Mouse (Mus musculus): Measurements from ENCODE around the gene Hdgfl3. TPM values are rescaled to one million over a fixed set of nuclear protein-coding genes. Genes with fewer than 3 reads are reported as not detected.
A peak's percentile ranks its signal among the peaks of the same experiment; 100 is the strongest.

Gene Hdgfl3
- total and polyA plus RNA-seq, 3 experiments, result 0.26 TPM; not detected in 2

- peaks cover 0 to 3% of the 10 kb centered on the region in 2 experiments; a peak in 2 of 4 replicates for H3K27me3 ChIP-seq (ENCODE audit: control insufficient read depth in 1 of 2, insufficient read depth in 2 of 2, low read length in 2 of 2)
- no peaks in the 10 kb centered on the region for H3K4me1 ChIP-seq (ENCODE audit: control insufficient read depth in 1 of 2, insufficient read depth in 2 of 2, low read length in 2 of 2)
- no peaks in the 10 kb centered on the region for H3K79me2 ChIP-seq (ENCODE audit: control insufficient read depth, insufficient read depth, low read length, poor library complexity)
- no peaks in the 10 kb centered on the region for H3K36me3 ChIP-seq (ENCODE audit: control insufficient read depth in 1 of 2, insufficient read depth in 2 of 2, low read length in 2 of 2)
- no peaks in the 10 kb centered on the region for H3K9me3 ChIP-seq (replicated peaks; ENCODE audit: insufficient read depth, low read length)
- no peak overlapping the region for H3K4me3 ChIP-seq (ENCODE audit: control insufficient read depth in 1 of 2, insufficient read depth in 1 of 2, low read depth in 2 of 2, low read length in 2 of 2)
- H3K27ac ChIP-seq (ENCODE audit: control insufficient read depth, low read depth, low read length), result no peak overlapping the region
- H3K9ac ChIP-seq (ENCODE audit: control insufficient read depth, low read depth, low read length, poor library complexity, severe bottlenecking), result no peak overlapping the region
- DNase-seq (ENCODE audit: low read depth, low spot score), result peak; percentile 82
- TF ChIP-seq MAFK (IDR thresholded peaks at IDR 0.05; ENCODE audit: borderline replicate concordance, low read depth, low read length), result no peak
- TF ChIP-seq EP300 (IDR thresholded peaks at IDR 0.05; ENCODE audit: low read depth in 1 of 2, low read length in 2 of 2), result peak in 1 of 2 experiments; percentile 45; a peak in 1 of 4 replicates
Observed at GRCm38 (mm10) chr7:81921379-81921952, 12.8 kb downstream of the Hdgfl3 start.

DNA sequence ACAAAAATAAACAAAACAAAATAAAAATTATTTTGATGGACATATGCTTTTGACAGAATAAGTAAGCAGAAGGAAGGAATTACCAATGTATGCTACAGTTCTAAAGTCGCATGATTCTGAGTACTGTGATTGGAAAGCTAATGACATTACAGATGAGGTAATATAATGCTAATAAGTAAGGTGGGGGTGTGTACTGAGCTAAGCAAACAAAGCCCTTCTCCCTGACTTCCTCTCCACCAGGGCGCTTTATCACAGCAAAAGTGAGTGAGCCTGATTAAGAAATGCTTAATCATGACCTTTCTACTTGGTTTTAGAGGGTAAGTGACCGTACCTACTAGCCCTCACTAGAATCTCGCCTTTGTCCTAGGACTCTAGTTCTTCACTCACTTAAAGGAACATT, 14.0 kb downstream of the Hdgfl3 start:
- TF ChIP-seq CHD2 (IDR thresholded peaks at IDR 0.05; ENCODE audit: low read length) (no peak), KAT2A (conservative IDR thresholded peaks at IDR 0.05; ENCODE audit: low read depth, low read length) (no peak), ETS1 (IDR thresholded peaks at IDR 0.05; ENCODE audit: low read depth, low read length) (no peak), ZKSCAN1 (IDR thresholded peaks at IDR 0.05; ENCODE audit: low read depth, low read length) (no peak), ZNF384 (IDR thresholded peaks at IDR 0.05; ENCODE audit: low read depth, low read length) (no peak), POLR2A (IDR thresholded peaks at IDR 0.05; ENCODE audit: control insufficient read depth in 1 of 2, insufficient read depth in 1 of 2, low read depth in 1 of 2, low read length in 2 of 2, poor library complexity in 1 of 2) (no peak), ZC3H11A (IDR thresholded peaks at IDR 0.05; ENCODE audit: low read depth, low read length) (no peak), BHLHE40 (IDR thresholded peaks at IDR 0.05; ENCODE audit: borderline replicate concordance, low read depth, low read length) (no peak), UBTF (IDR thresholded peaks at IDR 0.05; ENCODE audit: borderline replicate concordance, insufficient read depth, low read depth, low read length) (no peak), MXI1 (IDR thresholded peaks at IDR 0.05; ENCODE audit: low read depth, low read length) (no peak), GATA1 (IDR thresholded peaks at IDR 0.05; ENCODE audit: low read depth, low read length) (no peak), SMC3 (IDR thresholded peaks at IDR 0.05; ENCODE audit: low read depth, low read length) (no peak), EP300 (IDR thresholded peaks at IDR 0.05; ENCODE audit: low read depth in 1 of 2, low read length in 2 of 2) (no peak), E2F4 (IDR thresholded peaks at IDR 0.05; ENCODE audit: borderline replicate concordance, low read depth, low read length) (no peak), USF2 (IDR thresholded peaks at IDR 0.05; ENCODE audit: borderline replicate concordance in 1 of 2, insufficient read depth in 1 of 2, low read depth in 1 of 2, low read length in 2 of 2) (no peak)
- no peaks in the 10 kb centered on the region for H3K36me3 ChIP-seq (ENCODE audit: control insufficient read depth in 1 of 2, insufficient read depth in 2 of 2, low read length in 2 of 2)
- no peaks in the 10 kb centered on the region for H3K9me3 ChIP-seq (replicated peaks; ENCODE audit: insufficient read depth, low read length)
- H3K79me2 ChIP-seq (ENCODE audit: control insufficient read depth, insufficient read depth, low read length, poor library complexity), result no peaks in the 10 kb centered on the region
- H3K9ac ChIP-seq (ENCODE audit: control insufficient read depth, low read depth, low read length, poor library complexity, severe bottlenecking), result no peak overlapping the region
- H3K4me3 ChIP-seq (ENCODE audit: control insufficient read depth in 1 of 2, insufficient read depth in 1 of 2, low read depth in 2 of 2, low read length in 2 of 2), result no peak overlapping the region
- H3K4me1 ChIP-seq (ENCODE audit: control insufficient read depth in 1 of 2, insufficient read depth in 2 of 2, low read length in 2 of 2), result no peaks in the 10 kb centered on the region
- DNase-seq (ENCODE audit: low read depth, low spot score), result peak; percentile 4
- H3K27ac ChIP-seq (ENCODE audit: control insufficient read depth, low read depth, low read length), result no peak overlapping the region
- H3K27me3 ChIP-seq (ENCODE audit: control insufficient read depth in 1 of 2, insufficient read depth in 2 of 2, low read length in 2 of 2), result peaks cover 2 to 3% of the 10 kb centered on the region in 2 experiments; a peak in 3 of 4 replicates

Data from MEL (cell line).